Mouse (Mus musculus): ENCODE data around the gene Gm20388. TPM values are rescaled to one million over a fixed set of nuclear protein-coding genes. Genes with fewer than 3 reads are reported as not detected.

The Gm20388 gene
- total RNA-seq, 2 experiments from 2014 or later, result 5.8 TPM; not detected in 1

DNA sequence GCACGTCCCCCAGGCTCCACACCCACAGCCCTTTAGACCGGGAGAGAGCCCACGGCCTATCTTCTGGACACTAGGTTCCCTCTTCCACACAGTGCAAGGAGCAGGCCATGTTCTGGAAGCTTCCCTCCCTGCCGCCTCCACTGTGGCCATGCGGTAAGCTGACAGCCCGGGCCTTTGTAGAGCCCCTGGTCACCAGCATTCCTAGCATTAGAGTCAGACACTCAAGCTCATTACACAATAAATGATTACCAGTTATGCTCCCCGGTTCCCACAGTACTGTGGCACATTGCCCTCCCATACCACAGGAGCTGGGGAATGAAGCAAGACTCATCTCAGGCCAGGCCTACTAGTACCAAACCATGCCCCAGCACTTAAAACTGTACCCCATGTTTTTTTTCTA lies 3137.8 kb downstream of the Gm20388 start:
- no peak for DNase-seq

DNA sequence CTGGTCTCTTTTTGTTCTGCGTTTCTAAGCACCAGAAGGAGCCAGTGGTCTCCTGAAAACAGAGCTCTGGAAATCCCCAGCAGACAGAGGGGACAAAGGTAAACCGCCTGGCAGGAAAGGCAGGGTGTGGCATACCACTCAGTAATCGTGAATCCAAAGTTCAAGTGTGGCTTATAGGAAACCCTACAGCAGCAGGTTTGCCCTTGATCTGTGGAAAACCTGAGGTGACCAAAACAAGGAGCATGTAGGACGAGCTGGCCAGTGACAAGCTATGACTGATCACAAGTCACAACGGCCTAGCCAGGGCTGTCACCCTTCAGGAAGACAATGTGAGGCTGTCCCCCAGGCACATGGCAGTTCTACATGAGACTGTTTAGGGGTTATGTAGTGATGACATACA lies 3140.8 kb downstream of the Gm20388 start:
- DNase-seq, result no peak

DNA sequence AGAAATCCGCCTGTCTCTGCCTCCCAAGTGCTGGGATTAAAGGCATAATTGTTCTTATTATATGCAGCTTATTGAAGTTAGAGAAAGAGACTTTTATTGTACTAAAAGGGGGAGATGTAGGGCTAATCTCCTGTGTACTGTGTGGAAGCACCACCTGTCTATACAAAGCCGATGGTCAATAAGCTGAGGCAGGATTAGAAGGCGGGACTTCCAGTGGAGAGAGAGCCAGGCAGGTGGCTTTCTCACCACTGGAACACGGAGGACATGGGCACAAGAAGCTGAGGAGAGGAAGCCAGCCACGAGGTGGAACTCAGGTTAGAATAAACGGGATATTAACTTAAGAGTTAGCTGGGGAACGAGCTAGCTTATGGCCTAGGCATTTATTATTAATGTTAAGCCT lies 3152.1 kb downstream of the Gm20388 start, which contains the start of gene Spg7:
TSS of gene Spg7 (plus strand) at position 222 of the 400 bp plus-strand sequence.
- DNase-seq, result no peak

DNA sequence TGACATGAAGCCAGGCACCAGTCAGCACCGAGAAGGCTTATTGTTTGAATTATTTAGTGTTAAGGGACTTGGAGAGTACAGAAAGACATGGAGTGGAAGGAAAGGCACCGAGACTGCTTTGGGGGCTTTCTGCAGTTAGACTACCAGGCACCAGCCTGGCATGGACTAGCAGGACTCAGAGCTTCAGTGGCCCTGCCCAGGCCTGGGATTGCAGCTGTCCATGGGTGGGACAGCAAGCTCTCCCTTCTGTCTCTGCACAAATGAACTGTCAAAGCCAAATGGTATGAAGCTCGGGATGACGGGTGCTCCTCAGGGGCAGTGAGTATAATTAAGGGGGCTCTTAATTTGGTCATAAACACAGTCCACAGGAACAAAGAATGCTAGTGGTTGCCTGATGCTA lies 3153.4 kb downstream of the Gm20388 start:
- no peak for DNase-seq

DNA sequence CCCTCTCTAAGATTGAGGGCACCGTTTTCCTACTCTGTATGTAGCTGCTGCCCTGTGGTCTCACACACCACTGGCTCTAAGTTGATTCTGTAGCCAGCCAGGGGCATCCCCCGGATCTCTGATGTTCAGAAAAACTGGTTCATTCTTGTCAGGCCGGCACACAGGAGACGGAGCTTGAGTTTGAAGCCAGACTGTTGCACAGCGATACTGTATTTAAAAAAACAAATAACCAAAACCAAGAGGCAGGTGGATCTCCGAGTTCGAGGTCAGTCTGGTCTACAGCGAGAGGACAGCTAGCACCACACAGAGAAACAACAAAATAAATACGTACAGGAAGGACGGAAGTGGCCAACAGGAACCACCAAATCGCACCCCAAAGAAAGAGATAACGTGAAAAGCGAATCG lies 3154.2 kb downstream of the Gm20388 start:
- no peak for DNase-seq

DNA sequence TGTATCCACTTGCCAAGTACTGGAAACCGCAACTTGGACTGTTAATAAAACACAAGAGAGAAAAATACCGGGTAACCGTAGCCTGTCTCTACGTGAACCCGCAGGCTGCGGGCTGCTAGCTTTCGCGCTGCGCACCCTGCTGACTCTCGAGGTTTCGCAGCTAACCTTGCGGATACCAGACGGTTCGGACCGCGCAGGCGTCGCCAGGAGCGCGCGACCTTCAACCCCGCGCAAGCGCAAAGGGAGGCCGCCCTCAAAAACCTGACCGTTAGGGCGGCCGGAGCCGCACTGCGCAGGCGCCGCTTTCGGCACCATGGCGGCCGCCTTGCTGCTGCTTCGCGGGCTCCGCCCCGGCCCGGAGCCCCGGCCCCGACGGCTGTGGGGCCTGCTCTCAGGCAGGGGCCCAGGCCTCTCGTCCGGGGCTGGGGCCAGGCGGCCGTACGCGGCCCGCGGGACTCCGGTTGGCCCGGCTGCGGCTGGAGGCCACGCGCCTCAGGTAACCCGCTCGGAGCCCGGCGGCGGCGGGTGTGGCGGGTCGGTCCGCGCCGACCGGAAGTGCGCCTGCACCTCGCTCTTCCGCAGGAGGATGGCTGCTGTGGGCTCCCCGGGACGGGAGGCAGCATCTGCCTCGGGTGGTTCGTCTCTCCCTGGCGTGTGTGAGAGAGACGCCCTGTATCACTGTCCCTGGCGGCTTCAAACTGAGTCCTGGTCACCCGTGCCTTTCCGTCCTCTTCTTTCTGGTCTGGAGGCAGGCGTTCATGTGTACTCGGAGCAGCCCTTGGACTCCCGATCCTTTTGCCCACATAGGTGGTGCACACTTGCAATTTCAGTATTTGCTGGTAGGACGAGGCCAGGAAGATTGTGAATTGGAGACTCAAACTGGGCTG lies 3154.8 kb downstream of the Gm20388 start:
- peak; percentile 97 for DNase-seq

DNA sequence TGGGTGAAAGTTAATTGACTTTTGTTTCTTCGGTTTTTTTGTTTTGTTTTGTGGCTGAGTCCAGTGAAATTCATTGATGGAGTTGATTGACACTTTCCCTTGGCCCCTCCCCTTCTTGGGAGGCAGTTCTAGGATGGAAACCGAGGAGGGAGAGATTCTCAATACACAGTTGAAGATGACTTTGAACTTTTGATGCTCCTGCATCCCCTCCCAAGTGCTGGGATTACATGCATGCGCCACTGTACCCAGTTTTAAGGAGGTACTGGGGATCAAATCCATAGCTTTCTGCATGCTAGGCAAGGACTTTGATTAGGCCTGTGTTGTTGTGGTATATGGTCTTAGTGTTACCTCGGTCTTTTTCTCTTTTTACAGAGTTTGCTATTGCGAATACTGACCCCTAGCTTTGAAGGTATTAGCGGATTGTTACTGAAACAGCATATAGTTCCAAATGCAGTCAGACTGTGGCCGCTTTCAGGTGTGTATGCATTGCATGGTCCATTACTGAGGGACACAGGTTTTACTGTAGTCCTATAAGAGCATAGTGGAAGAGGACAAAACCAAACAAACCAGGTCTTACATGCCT lies 3155.6 kb downstream of the Gm20388 start:
- no peak for DNase-seq

DNA sequence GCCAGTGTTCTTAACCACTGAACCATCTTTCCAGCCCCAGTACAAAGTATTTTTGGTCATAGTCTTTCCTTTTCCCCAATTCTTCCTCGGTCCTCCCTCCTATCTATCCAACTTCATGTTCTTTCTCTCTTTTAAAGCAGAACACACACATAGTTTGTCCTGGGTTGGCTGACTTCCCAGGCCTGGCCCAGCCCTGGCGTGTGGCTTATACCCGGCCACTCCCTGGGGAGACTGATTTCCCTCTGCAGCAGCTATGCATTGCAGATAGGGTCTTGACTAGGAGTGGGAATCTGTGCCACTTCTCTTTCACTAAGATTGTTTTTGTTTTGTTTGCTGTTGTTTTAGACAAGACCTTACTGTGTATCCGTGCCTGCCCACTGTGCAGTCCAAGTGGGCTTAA lies 3160.5 kb downstream of the Gm20388 start:
- DNase-seq, result peak; percentile 74

DNA sequence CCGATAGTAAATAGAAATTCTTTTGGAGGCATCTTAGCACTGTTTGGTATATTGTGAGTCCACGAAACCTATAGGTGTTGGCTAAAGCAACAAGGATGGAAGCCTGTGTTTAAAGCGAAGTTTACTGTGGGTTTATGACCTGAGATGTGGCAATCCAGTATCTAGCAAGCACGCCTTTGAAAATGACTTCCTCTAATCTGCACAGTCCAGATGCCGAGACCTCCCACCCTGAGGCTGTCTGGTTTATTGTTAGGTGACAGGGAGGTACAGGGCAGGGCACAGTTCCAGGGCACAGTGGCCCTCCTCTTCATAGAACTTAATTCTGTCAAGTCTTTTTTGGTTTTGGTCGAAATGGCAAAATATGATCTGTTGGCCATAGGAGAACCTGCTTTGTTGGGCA lies 3166.6 kb downstream of the Gm20388 start:
- no peak for DNase-seq

DNA sequence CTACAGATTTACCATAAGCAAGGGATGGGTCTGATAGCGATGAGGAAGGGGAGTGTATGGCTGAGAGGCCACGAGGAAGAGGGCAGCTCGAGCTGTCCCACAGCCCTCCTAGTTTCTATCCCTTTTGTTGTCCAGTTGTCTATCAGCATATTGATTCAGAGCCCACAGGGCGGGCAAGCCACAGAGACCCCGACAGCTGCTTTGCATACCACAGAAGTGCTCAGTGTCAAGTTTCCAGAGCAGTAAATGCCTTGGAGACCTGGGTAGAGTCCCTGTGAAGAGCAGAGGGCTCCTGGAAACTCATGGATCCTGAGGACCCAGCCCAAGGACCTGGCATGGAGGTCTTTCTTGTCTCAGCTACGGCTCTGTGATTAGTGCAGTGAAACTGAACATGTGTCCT lies 3172.4 kb downstream of the Gm20388 start:
- DNase-seq, result no peak

DNA sequence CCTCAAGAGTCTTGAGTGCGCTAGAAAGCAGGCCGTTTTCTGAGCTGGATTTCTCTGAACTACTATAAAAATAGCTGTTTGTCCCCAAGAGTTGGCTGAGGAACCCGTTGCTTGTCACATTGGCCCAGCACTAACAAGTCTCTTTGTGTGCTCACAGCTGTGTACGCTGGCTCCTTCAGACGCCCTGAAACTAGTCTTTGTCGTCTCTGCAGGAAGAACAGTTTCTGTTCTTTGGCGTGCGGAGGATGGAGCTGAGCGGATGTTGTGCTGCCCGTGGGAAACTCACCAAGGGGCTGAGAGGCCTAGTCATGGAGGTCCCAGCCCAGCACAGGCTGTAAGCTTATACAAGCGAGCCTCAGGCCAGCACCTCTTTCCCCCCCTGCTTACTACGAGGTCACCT lies 3173.0 kb downstream of the Gm20388 start:
- no peak for DNase-seq

DNA sequence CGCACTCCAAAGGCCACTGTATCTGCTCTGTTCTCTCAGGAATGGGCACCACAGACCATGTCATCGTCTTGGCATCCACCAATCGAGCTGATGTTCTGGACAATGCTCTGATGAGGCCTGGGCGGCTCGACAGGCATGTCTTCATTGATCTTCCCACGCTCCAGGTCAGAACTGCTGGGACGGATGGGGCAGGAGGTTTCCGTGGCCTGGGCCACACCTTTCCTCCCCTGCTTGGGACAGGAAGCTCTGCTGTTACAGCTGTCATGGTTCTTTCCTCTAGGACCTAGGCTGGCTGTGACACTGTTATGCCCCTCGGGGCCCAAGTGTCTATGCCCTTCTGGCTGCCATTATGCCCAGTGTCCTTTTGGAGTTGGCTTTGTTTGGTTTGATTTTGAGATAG lies 3176.6 kb downstream of the Gm20388 start:
- no peak for DNase-seq

DNA sequence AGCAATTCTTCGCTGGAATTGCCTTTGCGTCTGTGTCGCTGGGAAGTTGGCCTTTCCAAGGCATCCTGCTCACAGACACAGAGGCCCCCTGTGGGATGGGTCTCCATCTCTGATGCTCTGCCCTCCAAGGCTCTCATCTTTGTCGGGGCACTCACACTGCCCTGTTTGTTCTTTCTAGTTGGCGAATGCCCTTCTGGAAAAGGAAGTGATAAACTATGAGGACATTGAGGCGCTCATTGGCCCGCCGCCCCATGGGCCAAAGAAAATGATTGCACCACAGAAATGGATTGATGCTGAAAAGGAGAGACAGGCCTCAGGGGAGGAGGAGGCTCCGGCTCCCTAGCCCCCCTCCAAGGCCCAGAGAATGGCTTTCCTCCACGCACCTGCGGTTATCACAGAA lies 3186.6 kb downstream of the Gm20388 start:
- no peak for DNase-seq

DNA sequence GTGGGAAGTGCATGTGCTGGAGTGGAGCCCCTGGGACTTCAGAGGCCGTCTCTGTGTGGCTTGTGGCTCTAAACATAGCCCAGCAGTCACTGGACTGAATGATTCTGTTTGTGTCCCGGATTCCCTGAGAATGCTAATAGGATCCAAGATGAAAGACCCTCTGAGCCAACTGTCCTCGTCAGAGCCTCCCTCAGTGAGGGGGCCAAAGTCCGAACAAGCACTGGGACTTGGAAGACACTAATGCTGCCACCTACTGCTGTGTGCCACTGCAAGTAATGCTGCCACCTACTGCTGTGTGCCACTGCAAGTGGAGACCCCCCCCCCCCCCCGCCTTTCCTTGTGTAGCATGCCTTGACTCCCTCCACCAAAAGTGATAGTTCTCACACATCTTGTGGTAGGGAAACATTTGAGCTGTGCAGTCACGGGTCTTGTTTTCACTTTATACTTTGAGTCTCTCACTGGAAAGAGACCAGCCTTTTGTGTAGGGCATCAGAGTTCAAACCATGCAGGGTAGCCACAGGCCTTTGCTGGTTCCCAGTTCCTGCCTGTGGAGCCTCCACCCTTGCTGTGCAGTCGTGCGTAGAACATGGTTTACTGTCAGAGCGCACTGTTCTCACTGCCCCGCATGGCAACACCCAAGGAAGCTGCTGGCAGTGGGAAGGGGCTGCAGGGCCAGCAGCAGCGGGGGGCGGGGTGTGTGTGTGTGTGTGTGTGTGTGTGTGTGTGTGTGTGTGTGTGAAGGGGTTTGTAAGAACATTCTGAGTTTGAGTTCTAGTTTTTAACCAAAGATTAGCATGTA lies 3187.3 kb downstream of the Gm20388 start:
- DNase-seq, result no peak

DNA sequence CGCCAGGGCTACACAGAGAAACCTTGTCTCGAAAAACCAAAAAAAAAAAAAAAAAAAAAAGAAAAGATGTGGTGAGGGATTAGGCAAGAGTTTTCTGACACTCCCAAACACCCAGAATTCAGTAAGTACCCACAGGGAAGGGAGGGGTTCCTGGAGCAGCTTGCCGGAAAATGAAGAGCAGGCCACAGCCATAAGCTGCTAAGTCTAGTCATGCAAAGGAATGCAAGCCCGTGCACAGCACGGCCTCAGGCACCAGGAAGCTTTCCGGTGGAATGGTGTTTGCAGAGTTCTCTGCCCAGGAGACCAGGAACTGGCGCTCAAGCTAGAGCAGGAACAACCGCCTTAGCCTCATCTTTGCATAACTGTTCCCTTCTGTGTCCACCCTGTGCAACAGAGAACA lies 3189.6 kb downstream of the Gm20388 start:
- DNase-seq, result no peak

DNA sequence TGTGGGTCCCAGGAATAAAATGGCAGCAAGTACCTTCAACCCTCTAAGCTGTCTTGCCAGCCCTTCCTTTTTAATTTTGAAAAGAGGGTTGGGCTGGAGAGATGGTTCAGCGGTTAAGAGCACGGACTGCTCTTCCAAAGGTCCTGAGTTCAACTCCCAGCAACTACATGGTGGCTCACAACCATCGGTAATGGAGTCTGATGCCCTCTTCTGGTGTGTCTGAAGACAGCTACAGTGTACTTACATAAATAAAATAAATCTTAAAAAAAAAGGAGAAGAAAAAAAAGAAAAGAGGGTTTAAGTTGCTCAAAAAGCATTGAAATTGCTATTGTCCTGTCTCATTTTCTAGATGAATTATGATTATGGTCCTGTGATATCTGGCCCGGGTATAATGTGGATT lies 3190.6 kb downstream of the Gm20388 start:
- no peak for DNase-seq

DNA sequence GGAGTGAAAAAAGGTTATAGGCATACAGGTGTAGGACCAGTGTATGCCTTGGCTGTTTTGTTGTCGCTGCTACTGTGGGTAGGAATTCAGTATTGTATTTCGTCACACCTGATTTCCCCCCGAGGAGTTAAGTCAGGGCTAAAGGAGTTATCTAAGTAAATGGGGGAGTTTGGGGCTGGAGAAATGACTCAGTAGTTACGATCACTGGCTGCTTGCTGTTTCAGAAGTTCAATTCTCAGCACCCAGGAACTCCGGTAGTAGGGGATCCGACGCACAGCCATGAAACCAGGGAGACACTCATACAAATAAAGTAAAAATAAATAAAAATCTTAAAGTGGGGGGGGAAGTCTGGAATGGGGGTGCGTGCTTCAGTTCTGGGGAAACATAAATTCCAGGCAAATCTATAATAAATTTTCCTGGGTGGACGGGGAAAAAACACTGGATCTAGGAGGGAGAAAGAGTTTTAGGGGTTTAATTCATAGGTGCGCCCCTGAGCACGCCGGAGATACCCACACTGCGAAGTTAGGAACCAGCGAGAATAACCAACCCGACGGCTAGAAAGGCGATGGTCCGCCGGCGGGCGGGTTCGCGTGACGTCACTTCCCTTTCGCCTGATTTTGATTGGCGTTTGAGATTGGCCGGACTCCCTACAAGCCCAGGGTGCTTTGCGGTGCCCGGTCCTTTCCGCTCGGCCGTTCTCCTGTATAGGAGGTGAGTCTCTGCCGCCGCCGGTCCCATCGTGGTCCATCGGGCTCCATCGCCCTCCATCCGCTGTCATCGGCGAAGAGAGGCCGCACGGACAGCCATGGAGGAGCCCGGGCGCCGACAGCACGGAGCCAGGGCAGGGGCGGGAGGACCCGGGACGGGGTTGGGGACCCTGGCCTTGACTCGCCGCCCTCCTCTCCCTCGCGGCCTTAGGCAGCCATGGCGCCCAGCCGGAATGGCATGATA lies 3191.4 kb downstream of the Gm20388 start, which contains the start of gene Rpl13:
TSS of gene Rpl13 (plus strand) at position 616 of the 951 bp plus-strand sequence.
- DNase-seq, result peak; percentile 98

DNA sequence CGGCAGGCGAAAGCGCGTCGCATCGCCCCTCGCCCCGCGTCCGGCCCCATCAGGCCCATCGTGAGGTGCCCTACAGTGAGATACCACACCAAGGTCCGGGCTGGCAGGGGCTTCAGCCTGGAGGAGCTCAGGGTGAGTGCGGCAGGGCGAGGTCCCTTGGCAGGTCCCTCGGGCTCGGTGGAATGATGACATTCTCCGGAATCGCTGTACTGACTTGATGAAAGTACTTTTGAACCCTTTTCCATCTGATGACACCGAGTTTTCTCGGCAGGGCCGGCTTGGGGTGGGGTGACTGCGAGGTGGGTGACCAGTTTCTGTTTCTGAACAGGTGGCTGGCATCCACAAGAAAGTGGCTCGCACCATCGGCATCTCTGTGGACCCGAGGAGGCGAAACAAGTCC lies 3192.2 kb downstream of the Gm20388 start:
- peak; percentile 24 for DNase-seq

DNA sequence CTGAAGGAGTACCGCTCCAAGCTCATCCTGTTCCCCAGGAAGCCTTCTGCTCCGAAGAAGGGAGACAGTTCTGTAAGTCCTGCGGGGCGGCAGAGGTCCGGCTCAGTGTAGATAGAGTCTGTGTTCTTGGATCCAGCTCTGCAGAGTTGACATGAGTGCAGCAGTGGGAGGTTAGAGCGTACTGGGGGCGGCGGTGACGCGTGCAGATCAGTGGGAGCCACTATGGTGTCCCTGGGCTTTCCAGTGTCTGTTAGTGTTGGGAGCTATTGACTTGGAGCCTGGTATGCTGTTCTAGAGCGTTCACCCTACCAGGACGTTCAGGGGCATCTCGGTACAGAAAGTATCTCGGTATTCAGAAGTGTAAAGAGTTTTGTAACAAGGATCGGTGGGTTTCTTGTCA lies 3192.6 kb downstream of the Gm20388 start:
- DNase-seq, result no peak

DNA sequence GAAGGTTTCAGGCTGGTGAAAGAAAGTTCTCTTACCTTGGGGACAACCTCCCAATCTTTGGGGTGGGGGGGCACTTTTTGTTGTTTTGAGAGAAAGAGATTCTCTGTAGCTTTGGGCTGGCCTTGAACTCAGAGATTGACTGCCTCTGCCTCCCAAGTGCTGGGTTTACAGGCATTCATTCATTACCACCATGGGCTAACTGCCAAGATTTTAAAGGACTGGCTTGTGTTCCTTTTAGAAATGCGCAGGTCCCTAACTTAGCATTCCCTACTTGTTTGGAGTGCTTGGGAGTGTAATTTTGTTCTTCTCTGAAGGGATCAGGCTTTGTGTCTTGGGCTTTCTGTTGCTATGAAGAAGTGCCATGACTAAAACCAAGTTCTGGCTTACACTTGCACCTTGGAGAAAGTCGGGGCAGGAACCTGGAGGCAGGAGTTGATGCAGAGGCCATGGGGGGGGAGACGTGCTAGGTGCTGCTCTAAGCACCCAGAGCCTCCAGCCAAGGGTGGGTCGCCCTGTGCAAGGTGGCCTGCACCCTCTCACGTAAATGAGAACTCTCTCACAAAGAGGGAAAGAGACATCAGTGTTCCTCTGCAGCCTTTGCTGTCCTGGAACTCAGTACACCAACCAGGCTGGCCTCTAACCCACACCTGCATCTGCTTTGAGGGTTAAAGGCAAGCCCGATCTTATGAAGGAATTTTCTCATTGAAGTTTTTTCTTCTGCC lies 3193.6 kb downstream of the Gm20388 start:
- DNase-seq, result no peak

All from heart, postnatal 4 days (tissue).